ENCODE assay signal across 14 mouse cellular contexts in genomic region chr1:180473566-180473965, GRCm38 (mm10). TPM values are rescaled to one million over a fixed set of nuclear protein-coding genes. Genes with fewer than 3 reads are reported as not detected.
A peak's percentile ranks its signal among the peaks of the same experiment; 100 is the strongest.
DNase-seq lines count a peak whose midpoint lies in the region.
"Had no signal": no experiment of that assay in that cellular context is flagged by ENCODE, and none has a peak within 500 bp of the region (broad histone marks: within the 10 kb centered on the region; RNA-seq: fewer than 3 reads in every experiment).

No protein-coding gene starts in this region.

- DNase-seq in adrenal gland, postnatal 10 days, result peak; percentile 35
- no peak for DNase-seq in adrenal gland, adult 18-20 months (ENCODE audit: low spot score in 2 of 2)
- peak; percentile 38 to 42 for DNase-seq in gastrocnemius, adult 8-10 months (ENCODE audit: low spot score in 2 of 2)
- DNase-seq in gastrocnemius, postnatal 10 days, result no peak
- DNase-seq in lung, postnatal 36 days, result peak; percentile 42
- DNase-seq in lung, postnatal 10 days, result no peak
- DNase-seq in skeletal muscle tissue, adult 2 months (ENCODE audit: low read depth, low spot score), result peak; percentile 87
- no peak for DNase-seq in layer of hippocampus, adult 18-20 months (ENCODE audit: low spot score in 2 of 2)
- DNase-seq: cerebellum, adult 8-10 months; kidney, adult 2 months; left cerebral cortex, postnatal 4 days had no signal

RNA-seq across cellular contexts. Expression of gene Stum, which starts 9.7 kb away (rescaled TPM):
- 1 to 10 TPM; 1.1 to 1.5 TPM for total RNA-seq in adrenal gland, postnatal 10 days (2021)
- under 1 TPM; 0.33 to 0.86 TPM for total RNA-seq in adrenal gland, adult 18-20 months (2021)
- total RNA-seq in gastrocnemius, adult 8-10 months (2022), result under 1 TPM; 0.12 to 0.75 (median 0.56) TPM
- 1 to 10 TPM; 1.2 to 2.1 TPM for total RNA-seq in gastrocnemius, postnatal 10 days (2021)
- 100 to 1,000 TPM; 335 to 351 TPM for total RNA-seq in layer of hippocampus, adult 18-20 months (2021)
- total RNA-seq: granulocyte monocyte progenitor cell, adult 5-6 weeks; hematopoietic stem cell, adult 5-6 weeks; megakaryocyte progenitor cell, adult 5-6 weeks had no signal

Comparison
In these comparisons a context has a peak if more than half of its experiments do, and no peak if none do; other contexts are left out.
1. DNase-seq: peak in adrenal gland, postnatal 10 days (single experiment), gastrocnemius, adult 8-10 months (2 of 2), lung, postnatal 36 days (single experiment) and skeletal muscle tissue, adult 2 months (single experiment); none in adrenal gland, adult 18-20 months (0 of 2), gastrocnemius, postnatal 10 days (single experiment), lung, postnatal 10 days (single experiment) and layer of hippocampus, adult 18-20 months (0 of 2).
2. RNA of gene Stum, which starts 9.7 kb away (total RNA-seq): 335 to 351 TPM in layer of hippocampus, adult 18-20 months; 1.2 to 2.1 TPM in gastrocnemius, postnatal 10 days, 1.1 to 1.5 TPM in adrenal gland, postnatal 10 days, 0.33 to 0.86 TPM in adrenal gland, adult 18-20 months and 0.12 to 0.75 TPM in gastrocnemius, adult 8-10 months; every median in the first group is over 100 times any median in the second.